10 mouse cellular contexts compared by ENCODE assay signal in the genomic region with DNA sequence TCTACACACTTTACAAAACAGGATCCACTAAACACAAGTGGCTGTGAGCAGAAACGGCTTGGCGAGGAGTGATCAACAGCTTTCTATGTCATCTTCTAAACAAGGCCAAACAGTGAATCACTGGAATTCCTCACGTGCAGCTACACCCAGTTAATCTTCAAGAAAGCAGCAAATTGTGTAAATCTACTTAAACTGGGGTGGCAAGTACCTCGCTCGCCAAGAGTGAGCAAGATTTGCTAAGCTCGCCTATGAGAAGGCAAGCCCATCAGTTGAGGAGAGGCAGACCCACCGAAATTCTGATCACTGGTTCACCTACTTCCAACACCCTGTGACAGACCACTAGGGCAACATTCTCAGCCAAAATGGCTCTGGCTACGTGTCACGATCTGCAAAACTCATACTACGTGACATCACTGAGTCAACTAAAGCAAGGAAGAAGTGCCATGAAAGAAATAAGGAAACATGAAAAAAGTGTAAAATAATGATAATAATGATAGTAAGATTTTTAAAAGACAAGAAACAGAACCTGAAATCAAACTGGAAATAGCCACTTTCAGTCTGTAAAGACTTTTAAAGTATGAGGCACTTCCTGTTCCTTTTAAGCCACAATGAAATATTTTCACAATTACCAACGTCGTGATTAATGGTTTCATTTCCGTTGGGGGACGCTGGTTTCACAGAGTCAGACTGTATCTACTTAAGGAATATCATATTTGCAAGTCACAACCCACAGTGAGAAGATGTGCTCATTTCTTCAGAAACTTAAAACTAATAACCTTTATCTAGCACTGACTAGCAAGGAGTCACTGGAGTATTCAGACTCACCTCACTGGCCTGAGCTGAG.
DNase-seq lines count a peak whose midpoint lies in the region; ATAC-seq and TF ChIP-seq lines count a peak whose summit lies in the region.
"Had no signal": no experiment of that assay in that cellular context is flagged by ENCODE, and none has a peak within 500 bp of the region (broad histone marks: within the 10 kb centered on the region; RNA-seq: fewer than 3 reads in every experiment).

No protein-coding gene starts in this region.

- ATAC-seq in lung, postnatal 0 days: no peak

- no peaks in the 10 kb centered on the region for H3K27me3 ChIP-seq in heart, adult 2 months (ENCODE audit: control insufficient read depth, insufficient read depth, low read length)
- H3K27me3 ChIP-seq in lung, postnatal 0 days (replicated peaks; ENCODE audit: insufficient read depth, low read length): no peaks in the 10 kb centered on the region

- no peak overlapping the region for H3K9ac ChIP-seq in heart, adult 2 months (ENCODE audit: low read depth, low read length)
- H3K9ac ChIP-seq in lung, postnatal 0 days (replicated peaks; ENCODE audit: low read depth): peak overlapping the region; percentile 24; the same call in 1 of the 2 replicates
- H3K9ac ChIP-seq: neural tube, embryonic 12.5 days had no signal

- peaks cover 35% of the 10 kb centered on the region for H3K36me3 ChIP-seq in heart, adult 2 months (ENCODE audit: control insufficient read depth, insufficient read depth, low read length)
- no peaks in the 10 kb centered on the region for H3K36me3 ChIP-seq in lung, postnatal 0 days (ENCODE audit: insufficient read depth, low read length)
- H3K36me3 ChIP-seq: neural tube, embryonic 12.5 days had no signal

- no peak for TF ChIP-seq CTCF in heart, adult 2 months (IDR thresholded peaks at IDR 0.05)
- TF ChIP-seq CTCF in lung, postnatal 0 days (IDR thresholded peaks at IDR 0.05): no peak

- no peak for TF ChIP-seq EP300 in heart, adult 2 months (IDR thresholded peaks at IDR 0.05; ENCODE audit: insufficient read depth, low read depth, low read length)
- TF ChIP-seq EP300 in lung, postnatal 0 days (IDR thresholded peaks at IDR 0.05): peak; percentile 46

- intact Hi-C loops in heart, adult 2 months (cut with DNase I): loop anchor here (2.0 kb wide), 1 partner anchor 75 kb away; no protein-coding TSS in a partner anchor
- intact Hi-C loops in heart, postnatal 36 days (cut with DNase I): no loop called here

- H3K4me1 ChIP-seq in heart, adult 2 months (ENCODE audit: control insufficient read depth, insufficient read depth, low read length): peaks cover 27% of the 10 kb centered on the region
- peaks cover 17% of the 10 kb centered on the region for H3K4me1 ChIP-seq in lung, postnatal 0 days (ENCODE audit: insufficient read depth, low read depth, low read length)

- no peak for TF ChIP-seq POLR2A in heart, adult 2 months (IDR thresholded peaks at IDR 0.05; ENCODE audit: insufficient read depth, low read depth, low read length)

- no peaks in the 10 kb centered on the region for H3K9me3 ChIP-seq in lung, postnatal 0 days (ENCODE audit: low read length)
- H3K9me3 ChIP-seq: neural tube, embryonic 12.5 days had no signal

- DNase-seq in heart, adult 2 months: peak; percentile 38 to 39
- no peak for DNase-seq in heart, postnatal 36 days
- DNase-seq in 3134 (ENCODE audit: extremely low read depth, insufficient read length, low spot score) (peak; percentile 52), R1 (ENCODE audit: low read depth, low spot score) (peak; percentile 45)
- peak; percentile 80 for DNase-seq in lung, postnatal 0 days (ENCODE audit: low spot score)
- no peak for DNase-seq in cerebellum, postnatal 14 days
- no peak for DNase-seq in embryo, embryonic 10 days (ENCODE audit: low spot score)
- DNase-seq in frontal cortex, postnatal 25 days (ENCODE audit: low spot score in 2 of 2): no peak
- DNase-seq: left cerebral cortex, postnatal 4 days had no signal

- peak overlapping the region; percentile 42 for H3K27ac ChIP-seq in heart, adult 2 months
- H3K27ac ChIP-seq in lung, postnatal 0 days (ENCODE audit: low read length): peak overlapping the region; percentile 47
- H3K27ac ChIP-seq: neural tube, embryonic 12.5 days had no signal

- peaks cover 14% of the 10 kb centered on the region for H3K79me2 ChIP-seq in heart, adult 2 months (replicated peaks; ENCODE audit: control insufficient read depth, insufficient read depth, low read length)

- H3K4me2 ChIP-seq in lung, postnatal 0 days (replicated peaks; ENCODE audit: low read depth, low read length): peak overlapping the region; percentile 18; the same call in 1 of the 2 replicates
- H3K4me2 ChIP-seq: neural tube, embryonic 12.5 days had no signal

- no peak overlapping the region for H3K4me3 ChIP-seq in heart, adult 2 months
- no peak overlapping the region for H3K4me3 ChIP-seq in lung, postnatal 0 days (ENCODE audit: low read depth, low read length)
- H3K4me3 ChIP-seq: neural tube, embryonic 12.5 days had no signal

- 39% methylated on average over 14 of the region's 14 CpGs for WGBS in heart, adult 2 months
- 22% methylated on average over 14 of the region's 14 CpGs for WGBS in lung, postnatal 0 days

Comparison
In these comparisons a context has a peak if more than half of its experiments do, and no peak if none do; other contexts are left out.
1. DNase-seq: peak in heart, adult 2 months (2 of 2), 3134 (single experiment), R1 (single experiment) and lung, postnatal 0 days (single experiment); none in heart, postnatal 36 days (0 of 2), cerebellum, postnatal 14 days (0 of 2), embryo, embryonic 10 days (single experiment) and frontal cortex, postnatal 25 days (0 of 2).